Mouse (Mus musculus) forebrain, embryonic 13.5 days (tissue): Measurements from ENCODE around the gene Rpgrip1l. TPM values are rescaled to one million over a fixed set of nuclear protein-coding genes. Genes with fewer than 3 reads are reported as not detected.

ENCODE experiments used
- ATAC-seq: fragments of 200-750 bp; cut with Nextera tagmentation; 2 replicates; pipeline ENCODE4 v1.8.0; 2017
- H3K27ac ChIP-seq: fragments of 300-500 bp; sonication (generic); 2 replicates; pipeline ENCODE4 v1.5.1; 2015; ENCODE audit warnings: inconsistent platforms, mild to moderate bottlenecking, moderate library complexity
- H3K27me3 ChIP-seq: fragments of 300-500 bp; sonication (generic); 2 replicates; pipeline ENCODE4 v1.6.1; 2015; ENCODE audit warnings: mild to moderate bottlenecking, inconsistent platforms
- H3K36me3 ChIP-seq: fragments of 300-500 bp; sonication (generic); 2 replicates; pipeline ENCODE4 v1.6.1; 2015; ENCODE audit warnings: mild to moderate bottlenecking, inconsistent platforms; ENCODE audit not compliant: poor library complexity, severe bottlenecking
- H3K4me1 ChIP-seq: fragments of 300-500 bp; sonication (generic); 2 replicates; pipeline ENCODE4 v1.6.1; 2015; ENCODE audit warnings: inconsistent platforms
- H3K4me2 ChIP-seq: fragments of 300-500 bp; sonication (generic); 2 replicates; pipeline ENCODE4 v1.6.1; 2015; ENCODE audit warnings: inconsistent platforms, mild to moderate bottlenecking, moderate library complexity
- H3K4me3 ChIP-seq: fragments of 300-500 bp; sonication (generic); 2 replicates; pipeline ENCODE4 v1.5.1; 2015; ENCODE audit warnings: mild to moderate bottlenecking, inconsistent platforms
- H3K9ac ChIP-seq: fragments of 300-500 bp; sonication (generic); 2 replicates; pipeline ENCODE4 v1.6.1; 2015; ENCODE audit warnings: mild to moderate bottlenecking, inconsistent platforms
- H3K9me3 ChIP-seq: fragments of 300-500 bp; sonication (generic); replicated peaks from 2 replicates; pipeline ENCODE4 v1.6.1; 2016; ENCODE audit warnings: inconsistent platforms
- WGBS: fragments of 180-500 bp; shearing (Covaris S2); methylation state at CpG from one replicate; pipeline ENCODE4 v1.1.7; 2015; 5-methylcytosine and 5-hydroxymethylcytosine counted together
- polyA plus RNA-seq: library from polyadenylated mRNA; unstranded; fragments of >200 nt; fragmentation: Nextera tagmentation; extraction: Ambion mirVana; gene quantifications from 2 replicates; pipeline ENCODE4 v1.2.1, GENCODE M21; 2015

Rpgrip1l gene
- polyA plus RNA-seq, 1 experiment from 2014 or later: 15.7 TPM

DNA sequence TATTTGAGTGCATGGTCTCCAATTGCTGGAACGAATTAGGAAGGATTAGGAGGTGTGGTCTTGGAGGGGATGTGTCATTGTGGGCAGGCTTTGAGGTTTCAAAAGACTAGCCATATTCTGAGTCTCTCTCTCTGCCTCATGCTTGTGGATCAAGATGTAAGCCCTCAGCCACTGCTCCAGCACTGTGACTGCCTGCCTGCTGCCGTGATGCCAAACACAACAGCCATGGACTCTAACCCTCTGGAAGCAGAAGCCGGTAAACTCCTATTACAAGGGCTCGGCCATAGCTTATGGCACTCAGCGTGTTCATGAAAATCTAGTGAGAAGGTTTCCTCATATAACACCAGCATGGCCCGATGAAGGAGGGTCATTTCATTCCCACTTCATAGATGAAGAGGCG is 36.8 kb upstream of the Rpgrip1l start:
- H3K27me3 ChIP-seq: no peaks in the 10 kb centered on the region
- H3K9me3 ChIP-seq: no peaks in the 10 kb centered on the region
- H3K36me3 ChIP-seq: no peaks in the 10 kb centered on the region
- no peak overlapping the region for H3K4me2 ChIP-seq
- H3K4me1 ChIP-seq: peaks cover 9% of the 10 kb centered on the region
- no peak overlapping the region for H3K4me3 ChIP-seq
- 93% methylated on average over 7 of the region's 7 CpGs for WGBS
- H3K27ac ChIP-seq: no peak overlapping the region
- no peak for ATAC-seq
- no peak overlapping the region for H3K9ac ChIP-seq

- H3K27ac ChIP-seq: no peak overlapping the region
- no peaks in the 10 kb centered on the region for H3K36me3 ChIP-seq
- WGBS: 93% methylated on average over 6 of the region's 6 CpGs
Measured at GRCm38 (mm10) chr8:91347595-91347994, 34.5 kb upstream of the Rpgrip1l start.

GRCm38 (mm10) chr8:91347146-91347545 is 34.1 kb upstream of the Rpgrip1l start:
- Histone ChIP-seq H3K9ac (no peak overlapping the region), H3K4me3 (no peak overlapping the region), H3K27me3 (no peaks in the 10 kb centered on the region), H3K4me1 (0 out of 2 replicates have a peak, but pooled peaks cover 6% of the 10 kb centered on the region), H3K9me3 (no peaks in the 10 kb centered on the region), H3K4me2 (no peak overlapping the region), H3K27ac (no peak overlapping the region), H3K36me3 (no peaks in the 10 kb centered on the region)
- WGBS: 91% methylated on average over 10 of the region's 10 CpGs
- no peak for ATAC-seq

More at GRCm38 (mm10) chr8:91347595-91347994, 34.5 kb upstream of the Rpgrip1l start:
- no peaks in the 10 kb centered on the region for H3K9me3 ChIP-seq
- no peak overlapping the region for H3K9ac ChIP-seq
- 0 out of 2 replicates have a peak, but pooled peaks cover 6% of the 10 kb centered on the region for H3K4me1 ChIP-seq
- no peak overlapping the region for H3K4me2 ChIP-seq
- no peak overlapping the region for H3K4me3 ChIP-seq
- H3K27me3 ChIP-seq: no peaks in the 10 kb centered on the region
- no peak for ATAC-seq

DNA sequence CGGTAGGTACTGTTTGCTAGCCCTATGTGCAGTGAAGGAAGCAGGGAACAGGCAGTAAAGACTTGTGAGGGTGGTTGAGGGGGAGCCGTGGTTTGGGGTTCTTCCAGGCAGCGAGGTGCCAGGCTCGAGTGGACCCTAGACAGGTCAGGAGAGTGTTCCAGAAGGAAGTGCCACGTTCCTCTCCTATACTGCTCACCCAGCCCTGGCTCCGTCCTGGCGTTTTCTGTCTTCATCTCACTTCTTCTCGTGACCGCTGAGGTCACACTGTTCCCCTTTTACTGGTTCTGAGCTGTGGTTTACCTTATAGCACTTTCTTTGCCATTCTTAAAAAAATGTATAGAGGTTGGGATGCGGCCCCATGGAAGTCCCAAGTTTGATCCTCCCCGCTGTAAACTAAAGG is 31.6 kb upstream of the Rpgrip1l start:
- Histone ChIP-seq H3K27ac (no peak overlapping the region), H3K9ac (no peak overlapping the region), H3K27me3 (no peaks in the 10 kb centered on the region), H3K4me1 (0 out of 2 replicates have a peak, but pooled peaks cover 6% of the 10 kb centered on the region), H3K4me3 (no peak overlapping the region), H3K9me3 (no peaks in the 10 kb centered on the region), H3K4me2 (no peak overlapping the region), H3K36me3 (no peaks in the 10 kb centered on the region)
- ATAC-seq: no peak
- WGBS: 91% methylated on average over 11 of the region's 11 CpGs

DNA sequence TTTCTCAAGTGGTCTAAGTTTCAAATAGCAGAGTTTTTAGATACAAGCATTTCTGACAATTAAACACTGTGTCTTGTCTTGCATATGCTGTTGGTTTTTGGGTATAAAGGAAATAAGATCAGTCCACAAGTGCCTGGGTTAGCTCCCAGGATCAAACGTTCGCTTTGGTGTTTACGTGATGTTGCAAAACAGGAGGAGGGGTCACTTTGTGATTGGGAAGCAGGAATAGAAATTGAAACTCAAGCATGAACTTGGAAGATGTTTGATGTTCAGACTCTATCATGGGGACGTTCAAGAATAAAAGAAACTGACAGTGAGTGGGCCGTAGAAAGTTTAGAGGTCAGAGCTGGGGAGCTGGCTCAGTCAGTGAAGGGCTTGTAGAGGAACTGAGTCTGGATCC is 29.7 kb upstream of the Rpgrip1l start:
- H3K4me1 ChIP-seq: 0 out of 2 replicates have a peak, but pooled peaks cover 6% of the 10 kb centered on the region
- H3K9ac ChIP-seq: no peak overlapping the region
- no peaks in the 10 kb centered on the region for H3K36me3 ChIP-seq
- H3K9me3 ChIP-seq: no peaks in the 10 kb centered on the region
- no peak for ATAC-seq
- WGBS: 86% methylated on average over 5 of the region's 5 CpGs
- H3K27me3 ChIP-seq: no peaks in the 10 kb centered on the region
- no peak overlapping the region for H3K4me3 ChIP-seq
- no peak overlapping the region for H3K4me2 ChIP-seq
- H3K27ac ChIP-seq: no peak overlapping the region

- no peak for ATAC-seq
- Histone ChIP-seq H3K4me1 (0 out of 2 replicates have a peak, but pooled peaks cover under 1% of the 10 kb centered on the region), H3K27me3 (no peaks in the 10 kb centered on the region), H3K4me3 (no peak overlapping the region), H3K4me2 (no peak overlapping the region), H3K9me3 (0 out of 2 replicates have a peak, but pooled peaks cover 3% of the 10 kb centered on the region), H3K27ac (no peak overlapping the region), H3K9ac (no peak overlapping the region), H3K36me3 (no peaks in the 10 kb centered on the region)
- WGBS: 27% methylated on average over 5 of the region's 5 CpGs
Measured at GRCm38 (mm10) chr8:91342196-91342595, 29.1 kb upstream of the Rpgrip1l start.

- Histone ChIP-seq H3K4me1 (no peaks in the 10 kb centered on the region), H3K36me3 (no peaks in the 10 kb centered on the region), H3K27me3 (no peaks in the 10 kb centered on the region), H3K9me3 (peaks cover 10% of the 10 kb centered on the region; the same call in 1 of the 2 replicates), H3K4me2 (no peak overlapping the region), H3K27ac (no peak overlapping the region), H3K4me3 (no peak overlapping the region), H3K9ac (no peak overlapping the region)
- ATAC-seq: no peak
- WGBS: 86% methylated on average over 1 of the region's 1 CpGs
Measured at GRCm38 (mm10) chr8:91340746-91341145, 27.7 kb upstream of the Rpgrip1l start.

GRCm38 (mm10) chr8:91339651-91340050 is 26.6 kb upstream of the Rpgrip1l start:
- no peak overlapping the region for H3K4me2 ChIP-seq
- H3K36me3 ChIP-seq: no peaks in the 10 kb centered on the region
- H3K4me3 ChIP-seq: no peak overlapping the region
- no peak overlapping the region for H3K27ac ChIP-seq
- 88% methylated on average over 8 of the region's 8 CpGs for WGBS
- no peaks in the 10 kb centered on the region for H3K27me3 ChIP-seq
- ATAC-seq: no peak
- H3K9ac ChIP-seq: no peak overlapping the region
- no peaks in the 10 kb centered on the region for H3K4me1 ChIP-seq
- H3K9me3 ChIP-seq: peaks cover 10% of the 10 kb centered on the region; the same call in 1 of the 2 replicates

- H3K4me1 ChIP-seq: no peaks in the 10 kb centered on the region
- H3K4me3 ChIP-seq: no peak overlapping the region
- no peak overlapping the region for H3K9ac ChIP-seq
- no peak overlapping the region for H3K4me2 ChIP-seq
- WGBS: 85% methylated on average over 6 of the region's 6 CpGs
- H3K36me3 ChIP-seq: no peaks in the 10 kb centered on the region
- no peaks in the 10 kb centered on the region for H3K27me3 ChIP-seq
- peaks cover 10% of the 10 kb centered on the region; the same call in 1 of the 2 replicates for H3K9me3 ChIP-seq
- no peak overlapping the region for H3K27ac ChIP-seq
- no peak for ATAC-seq
Measured at GRCm38 (mm10) chr8:91338389-91339154, 25.5 kb upstream of the Rpgrip1l start.

DNA sequence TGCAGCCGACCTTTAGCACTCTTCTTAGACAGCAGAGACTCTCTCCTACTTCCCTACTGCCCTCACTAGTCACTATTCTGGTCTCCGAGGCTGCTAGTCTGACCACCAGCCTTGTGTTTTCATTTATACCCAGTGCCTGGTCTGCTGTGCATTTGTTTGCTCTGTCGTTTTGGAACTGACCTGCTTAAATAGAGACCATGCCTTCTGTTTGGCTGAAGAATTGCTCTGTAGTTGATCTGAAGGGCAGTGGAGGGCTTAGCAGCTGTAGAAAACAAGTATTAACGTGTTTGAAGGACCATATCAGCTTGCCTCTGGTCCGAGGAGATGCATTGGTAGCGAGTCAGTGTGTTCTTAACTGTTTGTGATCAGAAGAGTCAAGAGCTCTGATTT is 16.4 kb upstream of the Rpgrip1l start:
- Histone ChIP-seq H3K9ac (peak overlapping the region; percentile 14; the same call in 1 of the 2 replicates), H3K4me3 (no peak overlapping the region), H3K9me3 (no peaks in the 10 kb centered on the region), H3K4me2 (peak overlapping the region; percentile 35), H3K27me3 (no peaks in the 10 kb centered on the region), H3K36me3 (no peaks in the 10 kb centered on the region), H3K4me1 (peaks cover 41% of the 10 kb centered on the region), H3K27ac (peak overlapping the region; percentile 76)
- 43% methylated on average over 6 of the region's 6 CpGs for WGBS
- no peak for ATAC-seq

DNA sequence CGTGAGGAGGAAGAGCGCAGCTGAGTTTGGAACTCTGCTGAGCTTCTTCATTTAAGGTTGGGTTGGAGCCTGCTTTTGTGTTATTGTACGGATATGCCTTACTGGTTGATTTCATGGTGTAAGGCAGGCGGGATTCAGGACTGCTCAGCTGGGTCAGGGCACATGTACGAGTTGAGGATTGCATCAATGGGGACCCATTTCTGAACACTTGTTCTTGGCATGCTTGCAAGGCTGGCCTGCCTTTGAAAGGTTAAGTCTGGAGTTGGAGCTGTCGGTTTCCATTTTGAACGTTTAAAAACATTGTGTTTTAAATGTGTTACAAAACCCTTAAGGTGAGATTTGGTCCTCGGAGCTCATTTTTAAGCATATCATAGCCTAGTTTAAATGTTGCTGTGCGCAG is 16.0 kb upstream of the Rpgrip1l start:
- ATAC-seq: no peak
- Histone ChIP-seq H3K9ac (no peak overlapping the region), H3K27me3 (no peaks in the 10 kb centered on the region), H3K4me1 (peaks cover 41% of the 10 kb centered on the region), H3K9me3 (no peaks in the 10 kb centered on the region), H3K27ac (peak overlapping the region; percentile 76; the same call in 1 of the 2 replicates), H3K36me3 (no peaks in the 10 kb centered on the region), H3K4me2 (peak overlapping the region; percentile 35; the same call in 1 of the 2 replicates), H3K4me3 (no peak overlapping the region)
- WGBS: 84% methylated on average over 9 of the region's 9 CpGs

- Histone ChIP-seq H3K36me3 (no peaks in the 10 kb centered on the region), H3K27me3 (no peaks in the 10 kb centered on the region), H3K27ac (no peak overlapping the region), H3K9ac (no peak overlapping the region), H3K9me3 (no peaks in the 10 kb centered on the region), H3K4me3 (no peak overlapping the region), H3K4me2 (no peak overlapping the region), H3K4me1 (peaks cover 48% of the 10 kb centered on the region)
- no peak for ATAC-seq
- WGBS: 81% methylated on average over 11 of the region's 11 CpGs
Measured at GRCm38 (mm10) chr8:91327471-91328205, 14.6 kb upstream of the Rpgrip1l start.
